Mouse (Mus musculus) frontal cortex, postnatal 25 days (tissue): ENCODE data around the gene Cep85l.

Source experiments
- DNase-seq, 2 experiments: peaks; one replicate each; pipeline ENCODE4 v3.0.0; 2022; ENCODE audit warnings: low spot score in 2 of 2

The Cep85l gene

GRCm38 (mm10) chr10:53342166-53342728 is 37.5 kb downstream of the Cep85l start:
- no peak for DNase-seq

GRCm38 (mm10) chr10:53341288-53341965 is 38.3 kb downstream of the Cep85l start:
- no peak for DNase-seq

- DNase-seq, result no peak
Measured at GRCm38 (mm10) chr10:53339045-53339444, 40.7 kb downstream of the Cep85l start.

GRCm38 (mm10) chr10:53337162-53337923 is 42.4 kb downstream of the Cep85l start, which contains the start of gene Pln:
Pln (plus strand) TSS chr10:53337667.
- no peak for DNase-seq

- DNase-seq, result no peak
Measured at GRCm38 (mm10) chr10:53335974-53336373, 43.8 kb downstream of the Cep85l start.

GRCm38 (mm10) chr10:53335266-53335665 is 44.5 kb downstream of the Cep85l start:
- no peak for DNase-seq

GRCm38 (mm10) chr10:53332752-53333151 is 47.0 kb downstream of the Cep85l start:
- DNase-seq, result no peak

GRCm38 (mm10) chr10:53329257-53329656 is 50.5 kb downstream of the Cep85l start:
- no peak for DNase-seq

- no peak for DNase-seq
Measured at GRCm38 (mm10) chr10:53326367-53326766, 53.4 kb downstream of the Cep85l start.

- DNase-seq, result no peak
Measured at GRCm38 (mm10) chr10:53324663-53325062, 55.1 kb downstream of the Cep85l start.

- DNase-seq, result no peak
Measured at GRCm38 (mm10) chr10:53323367-53323766, 56.4 kb downstream of the Cep85l start.

- no peak for DNase-seq
Measured at GRCm38 (mm10) chr10:53306674-53307073, 73.1 kb downstream of the Cep85l start.

- DNase-seq, result no peak
Measured at GRCm38 (mm10) chr10:53305867-53306266, 73.9 kb downstream of the Cep85l start.

- no peak for DNase-seq
Measured at GRCm38 (mm10) chr10:53285147-53285546, 94.6 kb downstream of the Cep85l start.

- DNase-seq, result no peak
Measured at GRCm38 (mm10) chr10:53272228-53272627, 107.5 kb downstream of the Cep85l start.

GRCm38 (mm10) chr10:53262021-53262420 is 117.7 kb downstream of the Cep85l start:
- no peak for DNase-seq

- no peak for DNase-seq
Measured at GRCm38 (mm10) chr10:53235381-53235780, 144.4 kb downstream of the Cep85l start.

GRCm38 (mm10) chr10:53234683-53235082 is 145.1 kb downstream of the Cep85l start:
- no peak for DNase-seq

- no peak for DNase-seq
Measured at GRCm38 (mm10) chr10:53234086-53234613, 145.6 kb downstream of the Cep85l start.

GRCm38 (mm10) chr10:53230809-53231208 is 148.9 kb downstream of the Cep85l start:
- no peak for DNase-seq

GRCm38 (mm10) chr10:53229190-53229589 is 150.6 kb downstream of the Cep85l start:
- no peak for DNase-seq
